Mouse (Mus musculus): Measurements from ENCODE around the gene Pxk. TPM values are rescaled to one million over a fixed set of nuclear protein-coding genes. Genes with fewer than 3 reads are reported as not detected.

Gene Pxk
- 17.8 TPM for polyA plus RNA-seq (2012; fragmentation: generic; extraction: Trizol)
- long read RNA-seq, experiment 1, transcript Pxk-205 (18 exons, 2,765 nt) = major isoform, 11 of 18 reads
- long read RNA-seq, experiment 1, partial matches to known transcripts = 2 of 18 reads
- long read RNA-seq, experiment 1, other reads (novel, unspliced or antisense) = 3 of 18 reads
- long read RNA-seq, experiment 2, transcript Pxk-201 (18 exons, 2,812 nt) = major isoform, 70 of 141 reads
- long read RNA-seq, experiment 2, transcript Pxk-205 (18 exons, 2,765 nt) = minor isoform, 45 of 141 reads
- long read RNA-seq, experiment 2, partial matches to known transcripts = 0 of 141 reads
- long read RNA-seq, experiment 2, other reads (novel, unspliced or antisense) = 25 of 141 reads

DNA sequence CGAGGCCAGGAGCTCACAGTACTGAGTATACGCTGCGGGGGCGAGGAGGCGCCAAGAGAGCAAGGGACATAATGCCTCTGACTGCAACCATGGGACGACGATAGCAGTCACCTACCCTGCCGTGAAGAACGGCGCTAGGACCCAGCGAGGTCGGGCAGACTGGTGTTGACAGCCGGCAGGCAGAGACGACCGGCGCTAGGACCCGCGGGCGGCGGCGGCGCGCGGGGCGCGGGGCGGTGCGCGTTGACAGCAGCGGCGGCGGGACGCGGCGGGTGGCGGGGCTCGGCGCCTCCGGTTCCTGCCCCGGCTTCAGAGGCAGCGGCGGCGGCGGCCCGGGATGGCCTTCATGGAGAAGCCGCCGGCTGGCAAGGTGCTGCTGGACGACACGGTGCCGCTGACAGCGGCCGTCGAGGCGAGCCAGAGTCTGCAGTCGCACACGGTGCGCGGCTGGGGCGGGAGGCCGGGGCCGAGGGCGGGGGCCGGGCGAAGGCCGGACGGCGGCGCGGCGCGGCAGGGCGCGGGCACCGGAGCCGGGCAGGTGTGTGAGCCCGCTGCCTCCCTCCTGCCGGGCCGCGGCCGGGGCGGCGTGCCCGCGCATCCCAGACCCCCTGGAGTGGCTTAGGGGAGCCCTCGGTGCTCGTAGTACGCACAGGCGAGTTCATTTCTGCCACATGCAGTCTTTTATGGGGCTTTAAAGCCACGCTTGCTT, at the start of gene Pxk:
Gene Pxk (plus strand): TSS at position 234 of the 709 bp plus-strand sequence.
- TF ChIP-seq CTCF (IDR thresholded peaks at IDR 0.05; ENCODE audit: control insufficient read depth, insufficient read depth, insufficient read length) = no peak
- no peak for TF ChIP-seq CEBPB (IDR thresholded peaks at IDR 0.05; ENCODE audit: low read depth)
- peak; percentile 30 for TF ChIP-seq MAX (IDR thresholded peaks at IDR 0.05)
- TF ChIP-seq MYOG (IDR thresholded peaks at IDR 0.05; ENCODE audit: control insufficient read depth, extremely low read depth, insufficient read length) = no peak
- peaks cover 13% of the 10 kb centered on the region for H3K79me2 ChIP-seq (ENCODE audit: control insufficient read depth, insufficient read depth)

DNA sequence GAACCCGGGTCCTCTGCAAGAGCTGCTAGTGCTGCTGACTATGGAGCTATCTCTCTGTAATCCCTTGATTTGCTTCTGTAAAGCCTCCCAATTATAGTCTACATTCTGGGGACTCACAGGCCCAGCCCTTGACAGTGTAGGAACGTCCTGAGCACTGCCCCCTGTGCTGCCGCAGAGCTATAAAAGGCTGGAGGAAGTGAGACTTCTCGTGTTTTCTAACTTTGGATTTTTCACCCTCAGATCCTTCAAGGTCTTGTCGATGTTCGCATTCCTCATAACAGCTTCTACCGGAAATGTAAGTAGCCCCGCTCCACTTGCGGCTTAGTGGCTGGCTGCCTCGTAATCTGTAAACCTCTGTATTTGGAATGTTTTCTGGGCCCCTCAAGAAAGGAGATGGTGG, 48.7 kb upstream of the Pxk start:
- no peak overlapping the region for H3K4me3 ChIP-seq (ENCODE audit: insufficient read depth, poor library complexity, severe bottlenecking)
- TF ChIP-seq MYOG (IDR thresholded peaks at IDR 0.05; ENCODE audit: control insufficient read depth, extremely low read depth, insufficient read length) (no peak), CEBPB (IDR thresholded peaks at IDR 0.05; ENCODE audit: low read depth) (no peak), FOSL1 (IDR thresholded peaks at IDR 0.05; ENCODE audit: insufficient read depth, low read length, poor library complexity, severe bottlenecking) (no peak), MAX (IDR thresholded peaks at IDR 0.05) (no peak), CTCF (IDR thresholded peaks at IDR 0.05; ENCODE audit: control insufficient read depth, insufficient read depth, insufficient read length) (no peak), MYOD1 (IDR thresholded peaks at IDR 0.05; ENCODE audit: control insufficient read depth, insufficient read length, low read depth) (no peak), USF1 (IDR thresholded peaks at IDR 0.05; ENCODE audit: low read depth) (no peak)
- no peaks in the 10 kb centered on the region for H3K79me2 ChIP-seq (ENCODE audit: control insufficient read depth, insufficient read depth)
- no peaks in the 10 kb centered on the region for H3K79me3 ChIP-seq (ENCODE audit: low read depth)
- H3ac ChIP-seq (ENCODE audit: control insufficient read depth, insufficient read length, low read depth) = no peak overlapping the region
- no peaks in the 10 kb centered on the region for H3K36me3 ChIP-seq (ENCODE audit: control insufficient read depth, insufficient read depth)
- H3K27me3 ChIP-seq (ENCODE audit: control insufficient read depth, insufficient read depth, insufficient read length) = no peaks in the 10 kb centered on the region

More for the DNA sequence above, at the start of gene Pxk:
- no peaks in the 10 kb centered on the region for H3K27me3 ChIP-seq (ENCODE audit: control insufficient read depth, insufficient read depth, insufficient read length)
- H3K36me3 ChIP-seq (ENCODE audit: control insufficient read depth, insufficient read depth) = no peaks in the 10 kb centered on the region
- peak within 1 kb of the TSS; percentile 83 for H3ac ChIP-seq (ENCODE audit: control insufficient read depth, insufficient read length, low read depth)
- H3K4me3 ChIP-seq (ENCODE audit: insufficient read depth, poor library complexity, severe bottlenecking) = peak within 1 kb of the TSS; percentile 35
- H3K79me3 ChIP-seq (ENCODE audit: low read depth) = peaks cover 2% of the 10 kb centered on the region

DNA sequence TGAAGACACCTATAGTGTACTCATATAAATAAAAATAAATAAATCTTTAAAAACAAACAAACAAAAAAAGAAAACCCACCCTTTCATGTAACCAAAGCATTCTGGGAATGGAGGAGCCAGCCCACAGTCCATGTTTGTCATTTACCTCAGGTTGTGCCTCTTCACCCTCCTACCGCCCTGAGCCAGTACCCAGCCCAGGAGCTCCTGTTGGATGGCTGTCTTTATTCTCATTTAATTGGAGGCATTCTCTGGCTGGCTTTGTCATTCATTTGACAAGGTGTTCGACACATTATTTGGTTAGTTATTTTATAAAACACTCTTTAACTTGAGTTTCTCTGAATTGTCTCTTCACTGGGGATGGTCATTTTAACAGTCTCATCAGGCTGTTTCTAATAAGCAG, 46.1 kb upstream of the Pxk start:
- Histone ChIP-seq H3ac (ENCODE audit: control insufficient read depth, insufficient read length, low read depth) (no peak overlapping the region), H3K4me3 (ENCODE audit: insufficient read depth, poor library complexity, severe bottlenecking) (no peak overlapping the region), H3K79me3 (ENCODE audit: low read depth) (no peaks in the 10 kb centered on the region), H3K36me3 (ENCODE audit: control insufficient read depth, insufficient read depth) (no peaks in the 10 kb centered on the region), H3K79me2 (ENCODE audit: control insufficient read depth, insufficient read depth) (no peaks in the 10 kb centered on the region), H3K27me3 (ENCODE audit: control insufficient read depth, insufficient read depth, insufficient read length) (no peaks in the 10 kb centered on the region)
- TF ChIP-seq CTCF (IDR thresholded peaks at IDR 0.05; ENCODE audit: control insufficient read depth, insufficient read depth, insufficient read length) (no peak), USF1 (IDR thresholded peaks at IDR 0.05; ENCODE audit: low read depth) (no peak), MYOD1 (IDR thresholded peaks at IDR 0.05; ENCODE audit: control insufficient read depth, insufficient read length, low read depth) (no peak), MAX (IDR thresholded peaks at IDR 0.05) (no peak), CEBPB (IDR thresholded peaks at IDR 0.05; ENCODE audit: low read depth) (no peak), FOSL1 (IDR thresholded peaks at IDR 0.05; ENCODE audit: insufficient read depth, low read length, poor library complexity, severe bottlenecking) (no peak), MYOG (IDR thresholded peaks at IDR 0.05; ENCODE audit: control insufficient read depth, extremely low read depth, insufficient read length) (no peak)

DNA sequence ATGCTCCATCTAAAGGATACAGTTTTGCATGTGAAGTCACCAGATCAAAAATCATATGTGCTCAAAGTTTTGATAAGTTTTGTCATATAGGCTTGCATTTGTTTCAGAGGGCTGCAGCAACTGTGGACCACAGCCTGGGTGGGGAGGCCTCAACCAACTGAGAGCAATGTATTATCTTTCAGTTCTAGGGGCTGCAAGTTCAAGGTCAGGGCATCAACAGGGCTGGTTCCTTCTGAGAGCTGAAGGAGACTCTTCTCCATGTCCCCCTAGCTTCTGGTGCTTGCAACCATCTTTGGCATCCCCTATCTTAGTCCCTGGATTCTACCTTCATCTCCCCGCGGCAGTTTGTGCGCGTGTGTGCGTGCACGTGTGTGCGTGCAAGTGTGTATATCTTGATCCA, 45.4 kb upstream of the Pxk start:
- no peak overlapping the region for H3K4me3 ChIP-seq (ENCODE audit: insufficient read depth, poor library complexity, severe bottlenecking)
- H3K36me3 ChIP-seq (ENCODE audit: control insufficient read depth, insufficient read depth) = no peaks in the 10 kb centered on the region
- H3ac ChIP-seq (ENCODE audit: control insufficient read depth, insufficient read length, low read depth) = no peak overlapping the region
- no peaks in the 10 kb centered on the region for H3K79me2 ChIP-seq (ENCODE audit: control insufficient read depth, insufficient read depth)
- TF ChIP-seq CTCF (IDR thresholded peaks at IDR 0.05; ENCODE audit: control insufficient read depth, insufficient read depth, insufficient read length) = no peak
- no peak for TF ChIP-seq FOSL1 (IDR thresholded peaks at IDR 0.05; ENCODE audit: insufficient read depth, low read length, poor library complexity, severe bottlenecking)
- no peak for TF ChIP-seq CEBPB (IDR thresholded peaks at IDR 0.05; ENCODE audit: low read depth)
- no peak for TF ChIP-seq MYOD1 (IDR thresholded peaks at IDR 0.05; ENCODE audit: control insufficient read depth, insufficient read length, low read depth)
- no peak for TF ChIP-seq USF1 (IDR thresholded peaks at IDR 0.05; ENCODE audit: low read depth)
- TF ChIP-seq MAX (IDR thresholded peaks at IDR 0.05) = no peak
- no peak for TF ChIP-seq MYOG (IDR thresholded peaks at IDR 0.05; ENCODE audit: control insufficient read depth, extremely low read depth, insufficient read length)
- H3K27me3 ChIP-seq (ENCODE audit: control insufficient read depth, insufficient read depth, insufficient read length) = no peaks in the 10 kb centered on the region
- no peaks in the 10 kb centered on the region for H3K79me3 ChIP-seq (ENCODE audit: low read depth)

DNA sequence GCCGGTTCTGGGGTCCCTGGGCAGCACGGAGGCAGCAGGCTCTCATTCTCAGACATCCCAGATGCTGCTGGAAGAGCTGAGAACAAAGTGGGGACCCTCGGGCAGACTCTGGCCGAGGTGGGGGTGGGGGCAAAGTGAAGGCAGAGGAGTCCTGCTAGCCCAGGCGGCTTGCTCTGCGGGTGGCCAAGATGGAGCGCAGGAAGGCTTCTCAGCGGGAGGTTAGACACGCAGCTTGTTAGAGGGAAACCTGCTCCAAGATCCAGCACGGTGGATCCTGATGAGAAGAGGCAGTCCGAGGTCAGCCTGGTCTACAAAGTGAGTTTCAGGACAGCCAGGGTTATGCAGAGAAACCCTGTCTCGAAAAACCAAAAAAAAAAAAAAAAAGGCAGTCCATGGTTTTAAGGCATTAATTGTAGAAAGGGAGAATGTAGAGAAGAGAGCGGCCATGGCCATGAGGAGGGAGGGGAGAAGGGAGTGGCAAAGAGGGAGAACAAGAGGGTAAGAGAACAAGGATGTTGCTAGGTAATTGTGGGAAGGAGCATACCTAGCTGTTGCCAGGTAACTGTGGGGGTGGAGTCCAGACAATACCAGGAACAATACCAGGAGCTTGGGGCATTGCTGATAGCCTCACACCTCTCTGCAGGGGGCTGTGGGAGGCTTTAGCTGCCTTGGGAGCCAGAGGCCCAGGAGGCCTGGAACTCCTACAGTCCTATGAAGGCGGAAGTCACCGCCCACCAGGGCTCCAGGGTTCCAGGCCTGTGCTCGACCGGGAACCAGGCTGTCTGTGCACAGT, 43.5 kb upstream of the Pxk start:
- Histone ChIP-seq H3K79me2 (ENCODE audit: control insufficient read depth, insufficient read depth) (no peaks in the 10 kb centered on the region), H3K27me3 (ENCODE audit: control insufficient read depth, insufficient read depth, insufficient read length) (no peaks in the 10 kb centered on the region), H3K79me3 (ENCODE audit: low read depth) (no peaks in the 10 kb centered on the region), H3K4me3 (ENCODE audit: insufficient read depth, poor library complexity, severe bottlenecking) (no peak overlapping the region), H3K36me3 (ENCODE audit: control insufficient read depth, insufficient read depth) (no peaks in the 10 kb centered on the region), H3ac (ENCODE audit: control insufficient read depth, insufficient read length, low read depth) (no peak overlapping the region)
- TF ChIP-seq FOSL1 (IDR thresholded peaks at IDR 0.05; ENCODE audit: insufficient read depth, low read length, poor library complexity, severe bottlenecking) (no peak), MYOD1 (IDR thresholded peaks at IDR 0.05; ENCODE audit: control insufficient read depth, insufficient read length, low read depth) (no peak)

Measured in C2C12 (cell line).